Mouse (Mus musculus) liver, adult 2 months (tissue): Measurements from ENCODE around the gene Pten.

Experiments
- CTCF ChIP-seq: fragments of 200-500 bp; IDR thresholded peaks from 2 replicates; pipeline ENCODE4 v1.5.1; 2011; ENCODE audit warnings: low read depth, low read length, control low read depth
- POLR2A ChIP-seq: fragments of 200-500 bp; IDR thresholded peaks from 2 replicates; pipeline ENCODE4 v1.6.1; 2011; ENCODE audit warnings: low read length, control low read depth; ENCODE audit not compliant: insufficient read depth; ENCODE audit errors: extremely low read depth

GRCm38 (mm10) chr19:32756900-32757725, at the start of gene Pten:
- TF ChIP-seq CTCF (peak; percentile 1; the same call in 1 of the 2 replicates), POLR2A (peak; percentile 91)
